Mouse (Mus musculus): ENCODE results near the gene Aldh1a1. TPM values are rescaled to one million over a fixed set of nuclear protein-coding genes. Genes with fewer than 3 reads are reported as not detected.

Aldh1a1 gene
- total and polyA plus RNA-seq, 3 experiments: 0.21 to 1.1 (median 0.99) TPM

- no peaks in the 10 kb centered on the region for H3K9me3 ChIP-seq (replicated peaks; ENCODE audit: low read length)
- no peak overlapping the region for H3K9ac ChIP-seq (ENCODE audit: insufficient read depth, low read depth)
- H3K27me3 ChIP-seq (replicated peaks): no peaks in the 10 kb centered on the region
- H3K79me2 ChIP-seq (replicated peaks; ENCODE audit: control insufficient read depth, extremely low read depth, insufficient read depth, poor library complexity, severe bottlenecking): no peaks in the 10 kb centered on the region
- no peaks in the 10 kb centered on the region for H3K4me1 ChIP-seq (ENCODE audit: control insufficient read depth in 1 of 2, insufficient read depth in 2 of 2)
- H3K27ac ChIP-seq (ENCODE audit: insufficient read depth, low read depth): no peak overlapping the region
- no peaks in the 10 kb centered on the region for H3K36me3 ChIP-seq (replicated peaks in 1 of 2; ENCODE audit: control insufficient read depth in 1 of 2, insufficient read depth in 1 of 2, low read length in 1 of 2)
- no peak overlapping the region for H3K4me3 ChIP-seq (replicated peaks in 1 of 3; ENCODE audit: low read depth in 2 of 3, low read length in 2 of 3, poor library complexity in 1 of 3)
- DNase-seq (ENCODE audit: extremely low read depth): no peak
- no peak overlapping the region for H3K4me2 ChIP-seq (ENCODE audit: insufficient read depth, low read depth, poor library complexity, severe bottlenecking)
- dilution Hi-C loops (cut with MboI; ENCODE audit: extremely low pct_ligation_motif_present, extremely low pct_unique_long_range_greater_than_20kb, low sequenced_read_pairs): no loop called here
- no peak for TF ChIP-seq MYC (IDR thresholded peaks at IDR 0.05; ENCODE audit: low read depth, low read length)
- TF ChIP-seq USF1 (IDR thresholded peaks at IDR 0.05; ENCODE audit: low read depth, low read length): no peak
- TF ChIP-seq POLR2AphosphoS2 (IDR thresholded peaks at IDR 0.05; ENCODE audit: low read depth, low read length): no peak
- no peak for TF ChIP-seq MAFK (IDR thresholded peaks at IDR 0.05; ENCODE audit: insufficient replicate concordance, low read length)
- no peak for TF ChIP-seq ZMIZ1 (IDR thresholded peaks at IDR 0.05; ENCODE audit: low read depth, low read length)
- no peak for TF ChIP-seq ZKSCAN1 (IDR thresholded peaks at IDR 0.05; ENCODE audit: borderline replicate concordance, low read depth, low read length)
- no peak for TF ChIP-seq POLR2A (IDR thresholded peaks at IDR 0.05; ENCODE audit: low read depth, low read length)
- in situ Hi-C loops (cut with MboI; ENCODE audit: low pct_ligation_motif_present, low pct_unique_long_range_greater_than_20kb, low sequenced_read_pairs): no loop called here
Observed at GRCm38 (mm10) chr19:20511971-20512370, 19.5 kb downstream of the Aldh1a1 start.

GRCm38 (mm10) chr19:20513181-20513580, 20.7 kb downstream of the Aldh1a1 start:
- no peaks in the 10 kb centered on the region for H3K79me2 ChIP-seq (replicated peaks; ENCODE audit: control insufficient read depth, extremely low read depth, insufficient read depth, poor library complexity, severe bottlenecking)
- dilution Hi-C loops (cut with MboI; ENCODE audit: extremely low pct_ligation_motif_present, extremely low pct_unique_long_range_greater_than_20kb, low sequenced_read_pairs) (no loop called here), in situ Hi-C loops (cut with MboI; ENCODE audit: low pct_ligation_motif_present, low pct_unique_long_range_greater_than_20kb, low sequenced_read_pairs) (no loop called here)
- no peak overlapping the region for H3K9ac ChIP-seq (ENCODE audit: insufficient read depth, low read depth)
- TF ChIP-seq UBTF (IDR thresholded peaks at IDR 0.05; ENCODE audit: low read depth, low read length) (no peak), IRF4 (IDR thresholded peaks at IDR 0.05; ENCODE audit: low read depth, low read length) (no peak), GABPA (IDR thresholded peaks at IDR 0.05; ENCODE audit: insufficient replicate concordance, low read depth, low read length) (no peak), MYC (IDR thresholded peaks at IDR 0.05; ENCODE audit: low read depth, low read length) (no peak), USF1 (IDR thresholded peaks at IDR 0.05; ENCODE audit: low read depth, low read length) (no peak), RAD21 (IDR thresholded peaks at IDR 0.05; ENCODE audit: low read depth, low read length) (no peak), ETS1 (conservative IDR thresholded peaks at IDR 0.05; ENCODE audit: low read depth, low read length) (no peak), MXI1 (IDR thresholded peaks at IDR 0.05; ENCODE audit: low read depth, low read length) (no peak), NELFE (IDR thresholded peaks at IDR 0.05; ENCODE audit: low read depth, low read length) (no peak), E2F4 (IDR thresholded peaks at IDR 0.05; ENCODE audit: insufficient replicate concordance, low read depth, low read length) (no peak)
- no peak overlapping the region for H3K27ac ChIP-seq (ENCODE audit: insufficient read depth, low read depth)
- no peaks in the 10 kb centered on the region for H3K27me3 ChIP-seq (replicated peaks)
- no peaks in the 10 kb centered on the region for H3K4me1 ChIP-seq (ENCODE audit: control insufficient read depth in 1 of 2, insufficient read depth in 2 of 2)
- DNase-seq (ENCODE audit: extremely low read depth): no peak
- H3K4me3 ChIP-seq (replicated peaks in 1 of 3; ENCODE audit: low read depth in 2 of 3, low read length in 2 of 3, poor library complexity in 1 of 3): no peak overlapping the region
- no peak overlapping the region for H3K4me2 ChIP-seq (ENCODE audit: insufficient read depth, low read depth, poor library complexity, severe bottlenecking)
- no peaks in the 10 kb centered on the region for H3K9me3 ChIP-seq (replicated peaks; ENCODE audit: low read length)
- no peaks in the 10 kb centered on the region for H3K36me3 ChIP-seq (replicated peaks in 1 of 2; ENCODE audit: control insufficient read depth in 1 of 2, insufficient read depth in 1 of 2, low read length in 1 of 2)

All from CH12.LX (cell line).